Mouse (Mus musculus): ENCODE measurements around the gene Mtmr3.

Gene Mtmr3

GRCm38 (mm10) chr11:4467436-4467835 is 127.2 kb downstream of the Mtmr3 start:
- DNase-seq (ENCODE audit: low spot score in 2 of 2), result no peak

GRCm38 (mm10) chr11:4466191-4466590 is 128.5 kb downstream of the Mtmr3 start:
- no peak for DNase-seq (ENCODE audit: low spot score in 2 of 2)

GRCm38 (mm10) chr11:4464616-4465015 is 130.0 kb downstream of the Mtmr3 start:
- DNase-seq (ENCODE audit: low spot score in 2 of 2), result no peak

GRCm38 (mm10) chr11:4464186-4464585 is 130.5 kb downstream of the Mtmr3 start:
- DNase-seq (ENCODE audit: low spot score in 2 of 2), result no peak

GRCm38 (mm10) chr11:4462868-4463267 is 131.8 kb downstream of the Mtmr3 start:
- DNase-seq (ENCODE audit: low spot score in 2 of 2), result no peak

- no peak for DNase-seq (ENCODE audit: low spot score in 2 of 2)
Measured at GRCm38 (mm10) chr11:4461154-4461553, 133.5 kb downstream of the Mtmr3 start.

- DNase-seq (ENCODE audit: low spot score in 2 of 2), result no peak
Measured at GRCm38 (mm10) chr11:4460615-4461014, 134.0 kb downstream of the Mtmr3 start.

GRCm38 (mm10) chr11:4454895-4455535 is 139.6 kb downstream of the Mtmr3 start:
- no peak for DNase-seq (ENCODE audit: low spot score in 2 of 2)

GRCm38 (mm10) chr11:4452467-4453184 is 142.0 kb downstream of the Mtmr3 start:
- no peak for DNase-seq (ENCODE audit: low spot score in 2 of 2)

- peak in 1 of 2 experiments; percentile 35 for DNase-seq (ENCODE audit: low spot score in 2 of 2)
Measured at GRCm38 (mm10) chr11:4451116-4451515, 143.5 kb downstream of the Mtmr3 start.

GRCm38 (mm10) chr11:4446195-4446868 is 148.3 kb downstream of the Mtmr3 start:
- DNase-seq (ENCODE audit: low spot score in 2 of 2), result no peak

GRCm38 (mm10) chr11:4442280-4442679 is 152.4 kb downstream of the Mtmr3 start:
- no peak for DNase-seq (ENCODE audit: low spot score in 2 of 2)

- no peak for DNase-seq (ENCODE audit: low spot score in 2 of 2)
Measured at GRCm38 (mm10) chr11:4440978-4441377, 153.7 kb downstream of the Mtmr3 start, which contains the start of gene Hormad2. Hormad2 (minus strand) TSS chr11:4441105.

- no peak for DNase-seq (ENCODE audit: low spot score in 2 of 2)
Measured at GRCm38 (mm10) chr11:4438211-4438610, 156.5 kb downstream of the Mtmr3 start.

- DNase-seq (ENCODE audit: low spot score in 2 of 2), result no peak
Measured at GRCm38 (mm10) chr11:4437318-4437717, 157.3 kb downstream of the Mtmr3 start.

GRCm38 (mm10) chr11:4436631-4437030 is 158.0 kb downstream of the Mtmr3 start:
- no peak for DNase-seq (ENCODE audit: low spot score in 2 of 2)

GRCm38 (mm10) chr11:4434461-4434860 is 160.2 kb downstream of the Mtmr3 start:
- no peak for DNase-seq (ENCODE audit: low spot score in 2 of 2)
